Mouse (Mus musculus) midbrain, embryonic 12.5 days (tissue): ENCODE measurements at regions not wholly inside any gene's neighbourhood (a gene's known extent, or its start where the extent isn't known, plus 50 kb on each side); places are given as distances from the start of the nearest gene placed in this dataset.

Source experiments
- ATAC-seq: fragments of 200-750 bp; cut with Nextera tagmentation; 2 replicates; pipeline ENCODE4 v1.8.0; 2017; ENCODE audit warnings: low read depth, moderate TSS enrichment, moderate library complexity; ENCODE audit not compliant: low FRiP score
- H3K27ac ChIP-seq: fragments of 300-500 bp; sonication (generic); replicated peaks from 2 replicates; pipeline ENCODE4 v1.5.1; 2016; ENCODE audit warnings: mild to moderate bottlenecking
- H3K27me3 ChIP-seq: fragments of 300-500 bp; sonication (generic); 2 replicates; pipeline ENCODE4 v1.6.1; 2016; ENCODE audit warnings: mild to moderate bottlenecking
- H3K36me3 ChIP-seq: fragments of 300-500 bp; sonication (generic); 2 replicates; pipeline ENCODE4 v1.6.1; 2016
- H3K4me1 ChIP-seq: fragments of 300-500 bp; sonication (generic); 2 replicates; pipeline ENCODE4 v1.6.1; 2016
- H3K4me2 ChIP-seq: fragments of 300-500 bp; sonication (generic); replicated peaks from 2 replicates; pipeline ENCODE4 v1.6.1; 2016; ENCODE audit warnings: mild to moderate bottlenecking, moderate library complexity
- H3K4me3 ChIP-seq: fragments of 300-500 bp; sonication (generic); 2 replicates; pipeline ENCODE4 v1.5.1; 2016; ENCODE audit warnings: mild to moderate bottlenecking
- H3K9ac ChIP-seq: fragments of 300-500 bp; sonication (generic); replicated peaks from 2 replicates; pipeline ENCODE4 v1.6.1; 2016; ENCODE audit warnings: mild to moderate bottlenecking, moderate library complexity
- H3K9me3 ChIP-seq: fragments of 300-500 bp; sonication (generic); 2 replicates; pipeline ENCODE4 v1.6.1; 2016; ENCODE audit warnings: mild to moderate bottlenecking
- WGBS: fragments of 180-500 bp; shearing (Covaris S2); methylation state at CpG from one replicate; pipeline ENCODE4 v1.1.7; 2016; 5-methylcytosine and 5-hydroxymethylcytosine counted together

DNA sequence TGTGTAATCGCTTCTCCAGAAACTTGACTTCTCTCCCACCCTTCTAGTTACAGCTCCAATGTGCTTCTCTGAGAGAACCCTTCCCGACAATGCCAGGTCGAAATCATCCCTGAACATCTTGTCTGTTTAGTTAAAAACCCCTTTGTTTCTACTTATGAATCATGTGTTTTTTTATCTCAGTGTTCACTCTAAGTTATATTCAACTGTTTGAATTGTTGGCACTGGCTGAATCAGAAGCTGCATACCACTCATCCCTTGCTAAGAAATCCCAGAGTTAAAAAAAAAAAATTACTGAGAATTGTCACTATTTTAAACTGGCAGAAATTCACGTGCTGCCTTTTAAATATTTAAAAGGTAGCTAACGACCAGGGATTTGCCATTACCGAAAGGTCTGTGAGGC lies 116.3 kb upstream of the Klf6 start:
- no peak for ATAC-seq
- H3K36me3 ChIP-seq = no peaks in the 10 kb centered on the region
- no peaks in the 10 kb centered on the region for H3K4me1 ChIP-seq
- H3K9ac ChIP-seq = no peak overlapping the region
- H3K27me3 ChIP-seq = no peaks in the 10 kb centered on the region
- no peak overlapping the region for H3K4me3 ChIP-seq
- no peak overlapping the region for H3K27ac ChIP-seq
- H3K4me2 ChIP-seq = no peak overlapping the region
- WGBS = 91% methylated on average over 6 of the region's 6 CpGs
- no peaks in the 10 kb centered on the region for H3K9me3 ChIP-seq

DNA sequence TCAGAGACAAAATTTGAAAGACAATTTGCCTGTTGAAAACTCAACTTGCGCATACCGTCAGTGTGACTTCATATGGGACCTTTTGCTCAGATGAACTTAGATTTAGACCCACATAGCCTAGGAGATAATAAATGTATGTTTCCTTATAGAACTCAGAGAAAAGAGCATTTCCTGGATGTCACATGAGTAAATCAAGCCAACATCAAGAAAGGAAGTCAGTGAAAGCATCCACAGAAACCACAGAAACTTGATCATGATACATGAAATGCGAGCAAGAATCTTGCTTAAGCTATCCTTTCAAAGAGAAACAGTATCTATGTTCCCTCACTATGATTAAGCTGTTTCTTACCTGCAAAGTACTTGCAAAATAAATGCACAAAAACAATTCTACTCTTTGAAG lies 104.1 kb upstream of the Klf6 start:
- no peaks in the 10 kb centered on the region for H3K9me3 ChIP-seq
- H3K27ac ChIP-seq = no peak overlapping the region
- no peaks in the 10 kb centered on the region for H3K27me3 ChIP-seq
- no peak overlapping the region for H3K4me3 ChIP-seq
- 96% methylated on average over 3 of the region's 3 CpGs for WGBS
- H3K4me1 ChIP-seq = no peaks in the 10 kb centered on the region
- H3K9ac ChIP-seq = no peak overlapping the region
- no peak for ATAC-seq
- H3K36me3 ChIP-seq = no peaks in the 10 kb centered on the region
- no peak overlapping the region for H3K4me2 ChIP-seq

DNA sequence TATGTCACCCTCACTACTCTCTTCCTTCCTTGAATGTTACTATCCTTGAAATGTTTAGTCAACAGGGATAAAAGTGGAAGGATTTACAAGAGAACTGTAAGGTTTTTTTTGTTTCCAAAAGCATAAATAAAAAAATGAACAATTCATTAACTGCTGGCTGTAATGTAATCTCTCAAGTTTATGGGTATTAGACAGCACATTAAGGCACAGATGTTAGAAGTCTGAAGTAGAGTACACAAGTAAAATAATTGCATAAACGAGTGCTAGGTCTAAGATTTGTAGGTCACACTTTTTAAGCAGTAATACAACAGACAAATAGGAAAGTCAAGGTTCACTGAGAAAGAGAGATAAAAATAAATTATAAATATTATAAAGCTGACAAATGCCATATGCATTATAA lies 103.3 kb upstream of the Klf6 start:
- ATAC-seq = no peak
- Histone ChIP-seq H3K4me1 (no peaks in the 10 kb centered on the region), H3K4me2 (no peak overlapping the region), H3K27ac (no peak overlapping the region), H3K9ac (no peak overlapping the region), H3K27me3 (no peaks in the 10 kb centered on the region), H3K9me3 (no peaks in the 10 kb centered on the region), H3K4me3 (no peak overlapping the region), H3K36me3 (no peaks in the 10 kb centered on the region)
- 88% methylated on average over 1 of the region's 1 CpGs for WGBS

DNA sequence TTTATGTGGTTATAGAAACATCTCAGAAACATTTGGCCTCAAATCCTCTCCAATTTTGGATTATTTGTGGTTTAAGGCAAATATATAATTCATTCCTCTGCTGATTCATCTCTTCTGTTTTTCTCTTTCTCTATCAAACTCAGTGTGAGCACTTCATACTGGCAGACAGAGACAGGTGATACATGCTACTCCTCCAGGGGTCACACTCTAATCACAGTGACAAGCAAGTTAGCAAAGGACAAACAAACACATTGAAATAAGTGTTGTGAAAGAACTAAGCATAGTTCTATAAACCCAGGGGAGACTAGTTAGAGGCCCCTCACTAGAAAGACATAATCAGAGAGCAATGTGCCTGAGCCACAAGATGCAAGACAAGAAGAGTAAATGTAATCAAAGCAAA lies 101.3 kb upstream of the Klf6 start:
- H3K4me2 ChIP-seq = no peak overlapping the region
- no peak for ATAC-seq
- no peak overlapping the region for H3K9ac ChIP-seq
- H3K4me1 ChIP-seq = no peaks in the 10 kb centered on the region
- no peak overlapping the region for H3K27ac ChIP-seq
- H3K4me3 ChIP-seq = no peak overlapping the region
- no peaks in the 10 kb centered on the region for H3K27me3 ChIP-seq
- no peaks in the 10 kb centered on the region for H3K36me3 ChIP-seq
- no peaks in the 10 kb centered on the region for H3K9me3 ChIP-seq

GRCm38 (mm10) chr13:5766394-5766793 lies 94.9 kb upstream of the Klf6 start:
- no peaks in the 10 kb centered on the region for H3K4me1 ChIP-seq

DNA sequence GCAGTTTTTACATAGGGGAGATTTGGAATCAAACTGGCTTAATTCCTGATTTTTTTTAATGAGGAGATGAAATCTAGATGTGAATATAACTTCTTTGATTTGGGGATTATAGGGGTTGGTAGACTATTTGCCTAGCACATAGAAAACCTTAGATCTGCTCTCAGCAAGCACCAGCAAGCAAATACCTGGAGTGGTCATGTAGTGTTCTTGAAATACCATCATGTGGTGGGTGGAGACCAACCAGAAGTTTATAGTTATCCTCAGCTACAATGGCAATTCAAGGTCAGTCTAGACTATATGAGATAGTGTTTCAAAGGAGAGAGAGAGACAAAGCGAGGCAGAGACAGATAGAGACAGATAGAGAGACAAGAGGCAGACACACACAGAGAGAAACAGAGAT lies 94.1 kb upstream of the Klf6 start:
- H3K4me3 ChIP-seq = no peak overlapping the region
- H3K9me3 ChIP-seq = no peaks in the 10 kb centered on the region
- no peak for ATAC-seq
- no peaks in the 10 kb centered on the region for H3K4me1 ChIP-seq
- H3K36me3 ChIP-seq = no peaks in the 10 kb centered on the region
- no peak overlapping the region for H3K9ac ChIP-seq
- no peak overlapping the region for H3K4me2 ChIP-seq
- no peaks in the 10 kb centered on the region for H3K27me3 ChIP-seq
- H3K27ac ChIP-seq = no peak overlapping the region
- 81% methylated on average over 1 of the region's 1 CpGs for WGBS

More at GRCm38 (mm10) chr13:5766394-5766793, 94.9 kb upstream of the Klf6 start:
- H3K27ac ChIP-seq = no peak overlapping the region
- H3K4me2 ChIP-seq = no peak overlapping the region
- ATAC-seq = no peak
- no peaks in the 10 kb centered on the region for H3K9me3 ChIP-seq
- 88% methylated on average over 6 of the region's 6 CpGs for WGBS
- no peak overlapping the region for H3K4me3 ChIP-seq
- H3K27me3 ChIP-seq = no peaks in the 10 kb centered on the region
- H3K9ac ChIP-seq = no peak overlapping the region
- H3K36me3 ChIP-seq = no peaks in the 10 kb centered on the region

- no peak overlapping the region for H3K4me3 ChIP-seq
- no peaks in the 10 kb centered on the region for H3K9me3 ChIP-seq
- no peak overlapping the region for H3K9ac ChIP-seq
- no peak overlapping the region for H3K27ac ChIP-seq
- ATAC-seq = no peak
- no peak overlapping the region for H3K4me2 ChIP-seq
- H3K27me3 ChIP-seq = no peaks in the 10 kb centered on the region
- H3K36me3 ChIP-seq = no peaks in the 10 kb centered on the region
- no peaks in the 10 kb centered on the region for H3K4me1 ChIP-seq
- WGBS = 88% methylated on average over 2 of the region's 2 CpGs
Measured at GRCm38 (mm10) chr13:5768699-5769098, 92.6 kb upstream of the Klf6 start.

DNA sequence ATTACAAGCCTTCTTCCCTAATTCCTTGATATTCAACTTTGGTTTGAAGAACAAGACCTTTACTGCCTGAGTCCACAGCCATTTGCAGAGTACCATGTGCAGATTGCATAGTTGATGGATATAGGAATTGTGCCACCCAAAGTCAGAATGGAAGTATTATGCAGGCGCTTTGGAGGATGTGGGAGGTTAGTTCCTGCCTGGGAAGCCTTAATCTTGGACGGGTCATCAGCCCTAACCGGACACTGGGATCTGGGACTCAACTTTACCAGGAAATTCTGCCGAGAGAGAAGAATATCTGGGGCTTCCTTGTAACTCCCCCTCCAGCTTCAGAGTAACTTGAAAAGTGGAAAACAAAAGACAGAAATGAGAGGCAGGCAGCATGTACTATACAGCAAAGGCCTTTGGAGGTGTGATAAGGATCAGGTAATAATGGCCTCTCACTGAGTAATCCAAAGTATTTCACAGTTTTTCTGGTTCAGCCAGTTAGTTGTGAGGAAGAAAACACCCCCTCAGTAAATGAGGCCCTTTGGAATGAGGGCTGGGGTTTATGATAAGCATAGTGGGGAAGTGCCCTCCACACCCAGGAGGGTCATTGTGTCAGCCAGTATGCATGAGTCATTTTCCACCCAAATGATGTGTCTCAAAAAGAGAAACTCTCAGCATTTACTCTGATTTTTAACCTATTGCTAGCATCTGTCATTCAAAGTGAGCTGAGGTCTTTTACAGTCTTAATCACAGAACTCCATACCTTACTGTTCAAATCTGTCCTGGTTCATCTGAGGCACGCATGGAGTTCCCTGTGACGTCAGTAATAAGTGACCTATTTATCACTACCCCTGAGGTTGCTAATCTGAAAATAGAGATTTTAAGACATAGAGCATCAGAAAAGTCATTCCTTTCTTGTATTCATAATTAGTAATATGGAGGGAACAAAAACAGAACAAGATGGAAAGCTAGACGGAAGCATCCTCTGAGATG lies 91.7 kb upstream of the Klf6 start:
- no peaks in the 10 kb centered on the region for H3K9me3 ChIP-seq
- H3K4me1 ChIP-seq = no peaks in the 10 kb centered on the region
- no peaks in the 10 kb centered on the region for H3K36me3 ChIP-seq
- no peak overlapping the region for H3K4me3 ChIP-seq
- no peaks in the 10 kb centered on the region for H3K27me3 ChIP-seq
- WGBS = 85% methylated on average over 7 of the region's 7 CpGs
- H3K4me2 ChIP-seq = no peak overlapping the region
- ATAC-seq = no peak
- no peak overlapping the region for H3K27ac ChIP-seq
- no peak overlapping the region for H3K9ac ChIP-seq

DNA sequence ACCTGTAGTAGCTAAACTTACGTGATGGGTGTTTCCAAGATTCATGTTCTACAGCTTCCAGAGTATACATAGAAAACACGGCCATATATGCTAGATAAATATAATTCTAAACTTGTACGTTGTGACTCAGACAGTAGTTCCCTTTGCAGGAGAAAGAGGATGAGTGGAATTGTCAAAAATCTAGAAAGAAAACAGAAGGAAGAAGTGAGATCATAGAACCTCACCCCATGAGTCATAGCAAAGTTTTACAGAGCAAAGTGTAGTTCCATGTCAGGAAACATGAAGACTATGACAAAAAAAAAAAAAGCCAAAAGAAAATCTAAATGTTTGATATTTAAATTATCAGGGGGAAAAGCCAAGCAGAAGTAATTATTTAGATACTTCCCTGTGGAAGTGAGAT lies 87.5 kb upstream of the Klf6 start:
- H3K4me2 ChIP-seq = no peak overlapping the region
- no peak overlapping the region for H3K9ac ChIP-seq
- H3K4me3 ChIP-seq = no peak overlapping the region
- ATAC-seq = no peak
- no peaks in the 10 kb centered on the region for H3K27me3 ChIP-seq
- H3K4me1 ChIP-seq = no peaks in the 10 kb centered on the region
- H3K27ac ChIP-seq = no peak overlapping the region
- no peaks in the 10 kb centered on the region for H3K9me3 ChIP-seq
- WGBS = 92% methylated on average over 3 of the region's 3 CpGs
- H3K36me3 ChIP-seq = no peaks in the 10 kb centered on the region

- Histone ChIP-seq H3K27me3 (no peaks in the 10 kb centered on the region), H3K4me3 (no peak overlapping the region), H3K27ac (no peak overlapping the region), H3K9me3 (no peaks in the 10 kb centered on the region), H3K36me3 (no peaks in the 10 kb centered on the region), H3K9ac (no peak overlapping the region), H3K4me2 (no peak overlapping the region), H3K4me1 (no peaks in the 10 kb centered on the region)
- 73% methylated on average over 5 of the region's 5 CpGs for WGBS
- no peak for ATAC-seq
Measured at GRCm38 (mm10) chr13:5778443-5779171, 82.7 kb upstream of the Klf6 start.

- Histone ChIP-seq H3K9ac (no peak overlapping the region), H3K4me3 (no peak overlapping the region), H3K36me3 (no peaks in the 10 kb centered on the region), H3K9me3 (no peaks in the 10 kb centered on the region), H3K27me3 (no peaks in the 10 kb centered on the region), H3K4me1 (no peaks in the 10 kb centered on the region), H3K4me2 (no peak overlapping the region), H3K27ac (no peak overlapping the region)
- ATAC-seq = no peak; the same call in 1 of the 2 replicates
- 47% methylated on average over 4 of the region's 4 CpGs for WGBS
Measured at GRCm38 (mm10) chr13:5779410-5779809, 81.9 kb upstream of the Klf6 start.

GRCm38 (mm10) chr13:5782540-5782939 lies 78.7 kb upstream of the Klf6 start:
- no peak for ATAC-seq
- H3K9ac ChIP-seq = no peak overlapping the region
- no peak overlapping the region for H3K4me3 ChIP-seq
- no peaks in the 10 kb centered on the region for H3K9me3 ChIP-seq
- no peak overlapping the region for H3K27ac ChIP-seq
- H3K4me1 ChIP-seq = no peaks in the 10 kb centered on the region
- whole genome bisulfite sequencing = 86% methylated on average over 1 of the region's 1 CpGs
- H3K27me3 ChIP-seq = no peaks in the 10 kb centered on the region
- no peaks in the 10 kb centered on the region for H3K36me3 ChIP-seq
- no peak overlapping the region for H3K4me2 ChIP-seq
